ENCODE assay signal across 35 mouse cellular contexts in the genomic region with DNA sequence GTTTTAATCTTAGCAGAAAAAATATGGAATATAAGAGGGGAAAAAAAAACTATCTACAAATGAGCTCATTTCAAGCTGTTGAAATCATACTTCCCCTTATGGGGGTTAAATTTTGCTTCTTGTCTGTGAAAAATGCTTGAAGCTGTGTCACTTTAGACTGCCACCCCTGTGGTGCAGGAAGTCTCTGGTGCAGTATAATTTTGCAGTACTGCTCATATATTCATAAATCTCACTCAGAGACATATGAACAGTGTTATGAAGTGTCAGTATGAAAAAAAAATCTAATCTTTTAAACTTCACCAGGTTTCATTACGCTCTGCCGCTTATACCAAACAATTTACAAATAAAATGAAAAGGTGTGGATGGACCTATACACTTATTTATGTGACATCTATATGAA. TPM values are rescaled to one million over a fixed set of nuclear protein-coding genes. Genes with fewer than 3 reads are reported as not detected.
"Had no signal": no experiment of that assay in that cellular context is flagged by ENCODE, and none has a peak within 500 bp of the region (broad histone marks: within the 10 kb centered on the region; RNA-seq: fewer than 3 reads in every experiment).

No protein-coding gene starts in this region.

- ATAC-seq: intestine, embryonic 16.5 days; liver, embryonic 12.5 days had no signal

- H3K27ac ChIP-seq: heart, adult 2 months; heart, embryonic 13.5 days; heart, embryonic 15.5 days; hindbrain, embryonic 13.5 days; hindbrain, embryonic 15.5 days; hindbrain, postnatal 0 days; kidney, embryonic 15.5 days; kidney, postnatal 0 days; limb, embryonic 13.5 days; limb, embryonic 15.5 days; liver, embryonic 12.5 days; liver, embryonic 14.5 days had no signal

- H3K9me3 ChIP-seq: heart, embryonic 13.5 days; heart, embryonic 15.5 days; hindbrain, embryonic 13.5 days; hindbrain, embryonic 15.5 days; kidney, embryonic 15.5 days; limb, embryonic 13.5 days; limb, embryonic 15.5 days; liver, embryonic 12.5 days had no signal

- H3K9ac ChIP-seq: heart, embryonic 13.5 days; heart, embryonic 15.5 days; hindbrain, embryonic 13.5 days; hindbrain, embryonic 15.5 days; kidney, embryonic 15.5 days; limb, embryonic 13.5 days; limb, embryonic 15.5 days; liver, embryonic 12.5 days; liver, embryonic 14.5 days had no signal

- H3K4me1 ChIP-seq: heart, embryonic 15.5 days; kidney, embryonic 15.5 days; limb, embryonic 13.5 days; limb, embryonic 15.5 days; liver, embryonic 12.5 days had no signal

- H3K27me3 ChIP-seq: limb, embryonic 15.5 days; liver, embryonic 12.5 days had no signal

- H3K4me2 ChIP-seq: heart, embryonic 13.5 days; heart, embryonic 15.5 days; hindbrain, embryonic 13.5 days; hindbrain, embryonic 15.5 days; kidney, embryonic 15.5 days; limb, embryonic 13.5 days; limb, embryonic 15.5 days; liver, embryonic 12.5 days had no signal

- H3K36me3 ChIP-seq: heart, embryonic 13.5 days; heart, embryonic 15.5 days; kidney, embryonic 15.5 days; limb, embryonic 13.5 days; limb, embryonic 15.5 days; liver, embryonic 12.5 days had no signal

- DNase-seq: gastrocnemius, postnatal 14 days; gastrocnemius, postnatal 36 days; heart, adult 2 months; heart, postnatal 14 days; heart, postnatal 36 days; kidney, adult 11 months; kidney, adult 2 months; kidney, adult 9 months; kidney, postnatal 14 days; kidney, postnatal 36 days; layer of hippocampus, adult 9-11 months; layer of hippocampus, postnatal 36 days had no signal

- H3K4me3 ChIP-seq: heart, adult 2 months; heart, embryonic 13.5 days; heart, embryonic 15.5 days; hindbrain, embryonic 13.5 days; hindbrain, embryonic 15.5 days; kidney, embryonic 15.5 days; limb, embryonic 13.5 days; limb, embryonic 15.5 days; liver, embryonic 12.5 days had no signal

RNA-seq across cellular contexts. Expression of gene Fezf2, which starts 29.3 kb away (rescaled TPM):
- total RNA-seq: gastrocnemius, adult 18-20 months; gastrocnemius, adult 8-10 months; gastrocnemius, postnatal 14 days; gastrocnemius, postnatal 36 days; heart, adult 2 months; heart, postnatal 36 days; hematopoietic stem cell, adult 5-6 weeks; liver, adult 2 months had no signal
- polyA plus RNA-seq: gonadal fat pad, adult 2 months; heart, adult 2 months; heart, postnatal 0 days; hindbrain, embryonic 11.5 days; hindbrain, postnatal 0 days; intestine, embryonic 14.5 days; intestine, embryonic 16.5 days; kidney, adult 2 months; kidney, embryonic 15.5 days; kidney, postnatal 0 days; large intestine, adult 2 months; limb, embryonic 11.5 days; limb, embryonic 15.5 days; liver, adult 2 months; liver, embryonic 12.5 days; liver, embryonic 14.5 days; liver, embryonic 16.5 days had no signal
